ENCODE assay signal across 11 mouse cellular contexts in genomic region chr11:32009961-32010662, GRCm38 (mm10). TPM values are rescaled to one million over a fixed set of nuclear protein-coding genes. Genes with fewer than 3 reads are reported as not detected.
DNase-seq lines count a peak whose midpoint lies in the region; ATAC-seq and TF ChIP-seq lines count a peak whose summit lies in the region.
"Had no signal": no experiment of that assay in that cellular context is flagged by ENCODE, and none has a peak within 500 bp of the region (broad histone marks: within the 10 kb centered on the region; RNA-seq: fewer than 3 reads in every experiment).

No protein-coding gene starts in this region.

- no peaks in the 10 kb centered on the region for H3K27me3 ChIP-seq in hindbrain, embryonic 15.5 days
- no peaks in the 10 kb centered on the region for H3K27me3 ChIP-seq in midbrain, postnatal 0 days (ENCODE audit: insufficient read depth, low read length)
- H3K27me3 ChIP-seq: liver, embryonic 13.5 days; stomach, embryonic 15.5 days had no signal

- intact Hi-C loops in left cerebral cortex, postnatal 14 days (cut with DNase I) = loop anchor here (1.0 kb wide), 1 partner anchor 17 kb away; no protein-coding TSS in a partner anchor

- ATAC-seq in cerebellum, adult (ENCODE audit: insufficient number of reproducible peaks, low FRiP score, low TSS enrichment) = no peak
- peak; percentile 75 for ATAC-seq in hindbrain, embryonic 15.5 days (ENCODE audit: low FRiP score, low read depth)
- ATAC-seq in midbrain, postnatal 0 days (ENCODE audit: low FRiP score) = peak; percentile 21; the same call in 1 of the 2 replicates

- H3K4me1 ChIP-seq in hindbrain, embryonic 15.5 days (replicated peaks) = peaks cover 66% of the 10 kb centered on the region
- peaks cover 30% of the 10 kb centered on the region for H3K4me1 ChIP-seq in midbrain, postnatal 0 days (ENCODE audit: insufficient read depth, low read length)
- H3K4me1 ChIP-seq: liver, embryonic 13.5 days; stomach, embryonic 15.5 days had no signal

- H3K36me3 ChIP-seq in hindbrain, embryonic 15.5 days = peaks cover 26% of the 10 kb centered on the region
- peaks cover 13% of the 10 kb centered on the region for H3K36me3 ChIP-seq in midbrain, postnatal 0 days (ENCODE audit: insufficient read depth, low read length)
- H3K36me3 ChIP-seq: liver, embryonic 13.5 days; stomach, embryonic 15.5 days had no signal

- H3K4me3 ChIP-seq in hindbrain, embryonic 15.5 days = no peak overlapping the region
- H3K4me3 ChIP-seq in midbrain, postnatal 0 days (ENCODE audit: low read depth, low read length) = no peak overlapping the region
- H3K4me3 ChIP-seq: erythroblast, embryonic 14.5 days; liver, embryonic 13.5 days; stomach, embryonic 15.5 days had no signal

- DNase-seq in cerebellum, adult 18-20 months = peak; percentile 24 to 36
- DNase-seq in CD4-positive helper T cell, adult 2 months (ENCODE audit: low read depth, low spot score) = peak; percentile 66
- DNase-seq in cerebellum, postnatal 36 days = peak; percentile 35 to 40
- peak; percentile 71 for DNase-seq in midbrain, postnatal 0 days (ENCODE audit: low spot score)
- DNase-seq in urinary bladder, postnatal 4 days (ENCODE audit: low spot score in 2 of 2) = no peak
- DNase-seq in left cerebral cortex, postnatal 14 days (ENCODE audit: low spot score in 2 of 2) = no peak
- DNase-seq: liver, embryonic 13.5 days had no signal

- peak overlapping the region; percentile 33 for H3K4me2 ChIP-seq in hindbrain, embryonic 15.5 days
- H3K4me2 ChIP-seq in midbrain, postnatal 0 days (ENCODE audit: low read depth, low read length, poor library complexity, severe bottlenecking) = no peak overlapping the region
- H3K4me2 ChIP-seq: liver, embryonic 13.5 days; stomach, embryonic 15.5 days had no signal

- TF ChIP-seq CTCF in midbrain, postnatal 0 days (IDR thresholded peaks at IDR 0.05) = no peak

- WGBS in hindbrain, embryonic 15.5 days = 6% methylated on average over 13 of the region's 13 CpGs
- WGBS in midbrain, postnatal 0 days = 6% methylated on average over 13 of the region's 13 CpGs

- no peak overlapping the region for H3K9ac ChIP-seq in hindbrain, embryonic 15.5 days
- peak overlapping the region; percentile 29; the same call in 1 of the 2 replicates for H3K9ac ChIP-seq in midbrain, postnatal 0 days (replicated peaks; ENCODE audit: low read length, poor library complexity, severe bottlenecking)
- H3K9ac ChIP-seq: liver, embryonic 13.5 days; stomach, embryonic 15.5 days had no signal

- no peaks in the 10 kb centered on the region; the same call in 1 of the 2 replicates for H3K9me3 ChIP-seq in hindbrain, embryonic 15.5 days
- H3K9me3 ChIP-seq in midbrain, postnatal 0 days (ENCODE audit: low read length) = no peaks in the 10 kb centered on the region
- H3K9me3 ChIP-seq: stomach, embryonic 15.5 days had no signal

- H3K27ac ChIP-seq in hindbrain, embryonic 15.5 days (replicated peaks) = peak overlapping the region; percentile 71
- H3K27ac ChIP-seq in midbrain, postnatal 0 days (ENCODE audit: low read depth, low read length) = peak overlapping the region; percentile 68
- H3K27ac ChIP-seq: liver, embryonic 13.5 days; stomach, embryonic 15.5 days had no signal

RNA-seq across cellular contexts. Expression of gene Nsg2, which starts 9.8 kb away (rescaled TPM):
- 496 and 530 TPM in 2 replicates for polyA plus RNA-seq in hindbrain, embryonic 15.5 days (2015; fragmentation: Nextera tagmentation; extraction: Ambion mirVana)
- 1,042 and 1,173 TPM in 2 replicates for total RNA-seq in midbrain, postnatal 0 days (2014; rRNA removed)
- 641 and 644 TPM in 2 replicates for polyA plus RNA-seq in midbrain, postnatal 0 days (2015; fragmentation: Nextera tagmentation; extraction: Ambion mirVana)
- 100 to 1,000 TPM; 759 to 774 TPM for total RNA-seq in left cerebral cortex, postnatal 14 days (2021)
- polyA plus RNA-seq: erythroblast, embryonic 14.5 days had no signal

RNA-seq across cellular contexts. Expression of gene 4930524B15Rik, which starts 44.7 kb away (rescaled TPM):
- 0.16 and 0.36 TPM in 2 replicates for polyA plus RNA-seq in hindbrain, embryonic 15.5 days (2015; fragmentation: Nextera tagmentation; extraction: Ambion mirVana)
- 0.94 TPM in 1 of 2 replicates, not detected in the other for total RNA-seq in midbrain, postnatal 0 days (2014; rRNA removed)
- polyA plus RNA-seq in midbrain, postnatal 0 days (2015; fragmentation: Nextera tagmentation; extraction: Ambion mirVana) = 0.47 and 0.48 TPM in 2 replicates
- total RNA-seq in left cerebral cortex, postnatal 14 days (2021) = not detected
- polyA plus RNA-seq: erythroblast, embryonic 14.5 days; liver, embryonic 13.5 days; stomach, embryonic 15.5 days had no signal

Comparison
In these comparisons a context has a peak if more than half of its experiments do, and no peak if none do; other contexts are left out.
1. DNase-seq: peak in cerebellum, adult 18-20 months (2 of 2), CD4-positive helper T cell, adult 2 months (single experiment), cerebellum, postnatal 36 days (2 of 2) and midbrain, postnatal 0 days (single experiment); none in urinary bladder, postnatal 4 days (0 of 2) and left cerebral cortex, postnatal 14 days (0 of 2).